In genomic region chr9:14858170-14858706, GRCm38 (mm10) we compare ENCODE assay signal across 24 mouse cellular contexts. TPM values are rescaled to one million over a fixed set of nuclear protein-coding genes. Genes with fewer than 3 reads are reported as not detected.
A peak's percentile ranks its signal among the peaks of the same experiment; 100 is the strongest.
DNase-seq lines count a peak whose midpoint lies in the region; ATAC-seq and TF ChIP-seq lines count a peak whose summit lies in the region.
"Had no signal": no experiment of that assay in that cellular context is flagged by ENCODE, and none has a peak within 500 bp of the region (broad histone marks: within the 10 kb centered on the region; RNA-seq: fewer than 3 reads in every experiment).

No protein-coding gene starts in this region.

- H3K9me3 ChIP-seq in hindbrain, postnatal 0 days (ENCODE audit: low read length) = no peaks in the 10 kb centered on the region
- H3K9me3 ChIP-seq: embryonic facial prominence, embryonic 10.5 days; forebrain, embryonic 13.5 days; G1E; heart, embryonic 13.5 days; hindbrain, embryonic 12.5 days had no signal

- H3K4me3 ChIP-seq in hindbrain, postnatal 0 days (ENCODE audit: low read length) = no peak overlapping the region
- H3K4me3 ChIP-seq: embryonic facial prominence, embryonic 10.5 days; forebrain, embryonic 13.5 days; gastrocnemius, adult 2 months; heart, embryonic 13.5 days; hindbrain, embryonic 12.5 days had no signal

- peaks cover 15% of the 10 kb centered on the region; the same call in 1 of the 2 replicates for H3K27me3 ChIP-seq in hindbrain, postnatal 0 days (ENCODE audit: insufficient read depth, low read length)

- no peak overlapping the region for H3K9ac ChIP-seq in hindbrain, postnatal 0 days (replicated peaks; ENCODE audit: low read length)
- H3K9ac ChIP-seq: forebrain, embryonic 13.5 days; forebrain, postnatal 0 days; heart, embryonic 13.5 days; hindbrain, embryonic 12.5 days had no signal

- WGBS in hindbrain, postnatal 0 days = 60% methylated on average over 7 of the region's 7 CpGs

- H3K4me2 ChIP-seq in hindbrain, postnatal 0 days (ENCODE audit: low read depth, low read length) = no peak overlapping the region
- H3K4me2 ChIP-seq: forebrain, embryonic 13.5 days; heart, embryonic 13.5 days; hindbrain, embryonic 12.5 days had no signal

- peak; percentile 33 for ATAC-seq in inflammation-experienced regulatory T-cells, adult 6 months
- ATAC-seq in hindbrain, postnatal 0 days = no peak
- ATAC-seq: forebrain, embryonic 13.5 days; forebrain, postnatal 0 days; hindbrain, embryonic 16.5 days had no signal

- H3K27ac ChIP-seq in hindbrain, postnatal 0 days = no peak overlapping the region
- H3K27ac ChIP-seq: embryonic facial prominence, embryonic 10.5 days; forebrain, embryonic 13.5 days; gastrocnemius, adult 2 months; heart, embryonic 13.5 days; hindbrain, embryonic 12.5 days had no signal

- TF ChIP-seq CTCF in hindbrain, postnatal 0 days (IDR thresholded peaks at IDR 0.05; ENCODE audit: low read depth) = no peak

- peaks cover 5% of the 10 kb centered on the region for H3K4me1 ChIP-seq in hindbrain, postnatal 0 days (ENCODE audit: insufficient read depth, low read length)

- DNase-seq in kidney, adult 11 months = peak; percentile 6
- DNase-seq in kidney, adult 18-20 months = no peak
- DNase-seq in thymus, postnatal 0 days (ENCODE audit: low spot score) = peak; percentile 35
- no peak for DNase-seq in thymus, postnatal 10 days (ENCODE audit: low spot score in 2 of 2)
- no peak for DNase-seq in hindbrain, postnatal 0 days (ENCODE audit: low spot score)
- DNase-seq in testis, postnatal 14 days (ENCODE audit: low spot score) = no peak
- DNase-seq: adrenal gland, postnatal 14 days; cerebellum, adult 11-12 months; cerebellum, adult 9-11 months; forebrain, postnatal 0 days; gastrocnemius, adult 2 months; gastrocnemius, postnatal 25 days; heart, postnatal 36 days had no signal

- H3K36me3 ChIP-seq in hindbrain, postnatal 0 days (ENCODE audit: insufficient read depth, low read length) = no peaks in the 10 kb centered on the region
- H3K36me3 ChIP-seq: embryonic facial prominence, embryonic 10.5 days; G1E; heart, embryonic 13.5 days; hindbrain, embryonic 12.5 days had no signal

RNA-seq across cellular contexts. Expression of gene Gpr83, which starts 1.8 kb away (rescaled TPM):
- 7.4 and 9.4 TPM in 2 replicates for polyA plus RNA-seq in thymus, postnatal 0 days (2015; fragmentation: Nextera tagmentation; extraction: Ambion mirVana)
- 100 to 1,000 TPM in 1 of 3 experiments, 10 to 100 TPM in 1, 1 to 10 TPM in 1; 1.2 to 109 (median 83.0) TPM for polyA plus RNA-seq in inflammation-experienced regulatory T-cells, adult 6 months (2017; shearing (Covaris generic))
- total RNA-seq in hindbrain, postnatal 0 days (2014; rRNA removed) = 1.4 and 3.7 TPM in 2 replicates
- 1.8 TPM in 2 replicates for polyA plus RNA-seq in hindbrain, postnatal 0 days (2015; fragmentation: Nextera tagmentation; extraction: Ambion mirVana)
- total RNA-seq: adrenal gland, adult 18-20 months; adrenal gland, postnatal 14 days; gastrocnemius, adult 2 months; gastrocnemius, postnatal 25 days; heart, postnatal 36 days had no signal
- polyA plus RNA-seq: G1E; heart, postnatal 0 days had no signal

RNA-seq across cellular contexts. Expression of gene Izumo1r, which starts 45.5 kb away (rescaled TPM):
- polyA plus RNA-seq in thymus, postnatal 0 days (2015; fragmentation: Nextera tagmentation; extraction: Ambion mirVana) = 14.7 and 21.0 TPM in 2 replicates
- polyA plus RNA-seq in inflammation-experienced regulatory T-cells, adult 6 months (2017; shearing (Covaris generic)) = 1,000 to 10,000 TPM in 2 of 3 experiments, 100 to 1,000 TPM in 1; 294 to 1,489 (median 1,424) TPM
- not detected in 2 replicates for total RNA-seq in hindbrain, postnatal 0 days (2014; rRNA removed)
- polyA plus RNA-seq in hindbrain, postnatal 0 days (2015; fragmentation: Nextera tagmentation; extraction: Ambion mirVana) = not detected in 2 replicates
- total RNA-seq: adrenal gland, adult 18-20 months; adrenal gland, postnatal 14 days; forebrain, postnatal 0 days; gastrocnemius, adult 2 months; gastrocnemius, postnatal 25 days; granulocyte monocyte progenitor cell, adult 5-6 weeks; heart, adult 8-10 months; heart, postnatal 36 days had no signal
- polyA plus RNA-seq: forebrain, embryonic 13.5 days; forebrain, postnatal 0 days; G1E; heart, embryonic 13.5 days; heart, postnatal 0 days; hindbrain, embryonic 12.5 days; hindbrain, embryonic 16.5 days had no signal

Comparison
In these comparisons a context has a peak if more than half of its experiments do, and no peak if none do; other contexts are left out.
1. DNase-seq: peak in kidney, adult 11 months (single experiment) and thymus, postnatal 0 days (single experiment); none in kidney, adult 18-20 months (single experiment), thymus, postnatal 10 days (0 of 2), hindbrain, postnatal 0 days (single experiment) and testis, postnatal 14 days (single experiment).
2. RNA of gene Izumo1r, which starts 45.5 kb away (polyA plus RNA-seq): 294 to 1,489 TPM in inflammation-experienced regulatory T-cells, adult 6 months; 14.7 to 21.0 TPM in thymus, postnatal 0 days and not detected in hindbrain, postnatal 0 days; every median in the first group is over 10 times any median in the second.